Mouse (Mus musculus): ENCODE measurements around the gene Coro2b. TPM values are rescaled to one million over a fixed set of nuclear protein-coding genes. Genes with fewer than 3 reads are reported as not detected.
"Not testable (repeated sequence)": the region's sequence is repeated elsewhere in the genome, so short reads cannot be mapped to it uniquely, and the experiment has no call there.

Coro2b gene
- polyA plus RNA-seq, 1 experiment from 2014 or later: 6.9 TPM

DNA sequence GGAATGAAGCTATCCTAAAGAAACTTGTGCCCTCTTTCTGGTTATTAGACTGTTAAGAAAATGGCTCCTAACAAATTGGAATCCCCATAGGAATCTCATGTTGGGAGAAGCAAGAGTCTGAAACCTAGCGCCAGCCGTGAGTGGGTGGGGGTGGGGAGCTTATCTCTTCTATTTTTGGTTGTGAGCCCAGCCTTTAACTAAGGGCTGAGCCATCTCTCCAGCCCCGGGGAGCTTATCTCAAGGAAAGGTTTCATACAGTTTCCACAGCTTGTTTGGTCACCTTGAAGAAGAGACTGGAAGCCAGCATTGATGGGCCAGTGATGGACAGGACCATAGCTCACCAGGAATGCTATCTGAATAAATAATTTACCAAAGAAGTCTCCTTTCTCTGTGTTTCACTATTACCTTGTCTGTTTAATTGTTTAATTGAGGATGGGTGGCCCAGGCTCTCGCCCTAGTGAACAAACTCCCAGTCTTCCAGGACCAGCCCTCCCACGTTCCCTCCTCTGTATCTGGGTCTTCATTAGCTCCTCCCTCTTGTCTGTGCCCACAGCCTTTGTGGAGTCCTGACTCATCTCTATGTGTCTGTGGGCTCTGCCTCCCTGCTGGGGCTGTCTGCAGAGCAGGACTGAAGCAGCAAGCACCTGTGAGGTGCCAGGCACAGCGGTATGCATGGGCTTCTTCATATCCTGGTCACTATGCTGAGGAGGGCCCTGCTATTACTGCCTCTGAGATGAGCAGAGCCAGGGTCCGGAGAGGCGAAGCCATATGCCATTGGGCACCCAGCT is 85.1 kb downstream of the Coro2b start:
- H3K4me1 ChIP-seq (ENCODE audit: control insufficient read depth in 2 of 2, insufficient read depth in 2 of 2, low read length in 2 of 2): peaks cover 51 to 56% of the 10 kb centered on the region in 2 experiments

DNA sequence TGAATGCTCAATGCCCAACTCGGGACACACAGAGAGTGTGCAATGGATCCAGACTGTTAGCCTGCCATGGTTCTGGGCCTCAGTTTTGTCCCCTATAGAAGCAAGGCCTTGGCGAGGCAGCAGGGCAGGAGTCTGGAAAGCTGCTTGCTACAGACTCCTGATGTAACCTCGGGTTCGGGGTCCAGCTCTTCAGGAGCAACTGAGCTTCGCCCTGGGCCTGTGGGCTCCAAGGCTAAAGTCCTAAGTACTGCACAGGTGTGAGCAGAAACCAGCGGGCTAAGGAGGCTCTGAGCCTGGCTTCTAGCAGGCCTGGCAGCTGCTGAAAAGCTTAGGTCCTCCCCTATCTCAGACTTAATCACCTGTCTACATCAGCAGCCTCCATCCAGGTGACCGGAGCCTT is 86.0 kb downstream of the Coro2b start:
- peaks cover 48 to 52% of the 10 kb centered on the region in 2 experiments for H3K4me1 ChIP-seq (ENCODE audit: control insufficient read depth in 2 of 2, insufficient read depth in 2 of 2, low read length in 2 of 2)
- WGBS: 64% methylated on average over 7 of the region's 7 CpGs
- no peaks in the 10 kb centered on the region for H3K27me3 ChIP-seq (ENCODE audit: control insufficient read depth, insufficient read depth, low read length)
- H3K9ac ChIP-seq (ENCODE audit: low read length): peak overlapping the region; percentile 51; the same call in 1 of the 2 replicates
- no peak for ATAC-seq (ENCODE audit: insufficient number of reproducible peaks, insufficient read depth, low FRiP score, low read depth)
- H3K4me3 ChIP-seq (ENCODE audit: control insufficient read depth in 1 of 2, insufficient read depth in 1 of 2, low read depth in 1 of 2, low read length in 2 of 2): no peak overlapping the region
- H3K4me2 ChIP-seq (ENCODE audit: low read length): no peak overlapping the region
- no peaks in the 10 kb centered on the region for H3K36me3 ChIP-seq (ENCODE audit: control insufficient read depth, insufficient read depth, low read length)
- no peaks in the 10 kb centered on the region for H3K9me3 ChIP-seq (ENCODE audit: control insufficient read depth, low read length)
- H3K27ac ChIP-seq (replicated peaks in 1 of 2; ENCODE audit: control insufficient read depth in 1 of 2, insufficient read depth in 1 of 2, low read depth in 2 of 2, low read length in 2 of 2): peak overlapping the region; percentile 85 to 89

More for the DNA sequence above, 85.1 kb downstream of the Coro2b start:
- Histone ChIP-seq H3K4me3 (ENCODE audit: control insufficient read depth in 1 of 2, insufficient read depth in 1 of 2, low read depth in 1 of 2, low read length in 2 of 2) (no peak overlapping the region), H3K9me3 (ENCODE audit: control insufficient read depth, low read length) (no peaks in the 10 kb centered on the region), H3K36me3 (ENCODE audit: control insufficient read depth, insufficient read depth, low read length) (no peaks in the 10 kb centered on the region), H3K27me3 (ENCODE audit: control insufficient read depth, insufficient read depth, low read length) (no peaks in the 10 kb centered on the region), H3K27ac (replicated peaks in 1 of 2; ENCODE audit: control insufficient read depth in 1 of 2, insufficient read depth in 1 of 2, low read depth in 2 of 2, low read length in 2 of 2) (peak overlapping the region; percentile 85 to 89), H3K4me2 (ENCODE audit: low read length) (peak overlapping the region; percentile 35), H3K9ac (ENCODE audit: low read length) (peak overlapping the region; percentile 51)
- no peak for ATAC-seq (ENCODE audit: insufficient number of reproducible peaks, insufficient read depth, low FRiP score, low read depth)
- WGBS: 42% methylated on average over 8 of the region's 8 CpGs

DNA sequence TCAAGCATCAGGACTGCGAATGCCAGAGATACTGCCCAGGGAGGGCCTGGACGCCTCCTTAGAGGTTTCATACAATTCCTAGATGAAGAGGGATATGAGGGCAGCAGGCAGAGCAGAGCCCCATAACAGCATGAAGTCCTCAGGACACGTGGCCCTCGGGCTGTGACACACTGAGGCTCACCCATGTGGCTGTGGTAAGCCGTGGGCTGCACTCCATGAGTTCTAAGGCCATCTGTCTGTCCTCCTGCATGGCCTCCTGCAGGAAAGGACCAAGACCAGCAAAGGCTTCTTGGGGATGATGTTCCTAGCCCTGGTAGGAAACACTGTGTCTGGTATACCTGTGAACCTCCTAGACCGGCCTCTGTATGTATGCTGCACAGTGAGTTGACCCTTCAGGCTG is 86.5 kb downstream of the Coro2b start:
- Histone ChIP-seq H3K4me3 (ENCODE audit: control insufficient read depth in 1 of 2, insufficient read depth in 1 of 2, low read depth in 1 of 2, low read length in 2 of 2) (no peak overlapping the region), H3K9me3 (ENCODE audit: control insufficient read depth, low read length) (no peaks in the 10 kb centered on the region), H3K9ac (ENCODE audit: low read length) (no peak overlapping the region), H3K36me3 (ENCODE audit: control insufficient read depth, insufficient read depth, low read length) (no peaks in the 10 kb centered on the region), H3K4me1 (ENCODE audit: control insufficient read depth in 2 of 2, insufficient read depth in 2 of 2, low read length in 2 of 2) (peaks cover 42 to 47% of the 10 kb centered on the region in 2 experiments), H3K4me2 (ENCODE audit: low read length) (no peak overlapping the region), H3K27ac (replicated peaks in 1 of 2; ENCODE audit: control insufficient read depth in 1 of 2, insufficient read depth in 1 of 2, low read depth in 2 of 2, low read length in 2 of 2) (peak overlapping the region in 1 of 2 experiments; percentile 85; a peak in 2 of 4 replicates), H3K27me3 (ENCODE audit: control insufficient read depth, insufficient read depth, low read length) (no peaks in the 10 kb centered on the region)
- WGBS: 62% methylated on average over 6 of the region's 6 CpGs
- no peak for ATAC-seq (ENCODE audit: insufficient number of reproducible peaks, insufficient read depth, low FRiP score, low read depth)

DNA sequence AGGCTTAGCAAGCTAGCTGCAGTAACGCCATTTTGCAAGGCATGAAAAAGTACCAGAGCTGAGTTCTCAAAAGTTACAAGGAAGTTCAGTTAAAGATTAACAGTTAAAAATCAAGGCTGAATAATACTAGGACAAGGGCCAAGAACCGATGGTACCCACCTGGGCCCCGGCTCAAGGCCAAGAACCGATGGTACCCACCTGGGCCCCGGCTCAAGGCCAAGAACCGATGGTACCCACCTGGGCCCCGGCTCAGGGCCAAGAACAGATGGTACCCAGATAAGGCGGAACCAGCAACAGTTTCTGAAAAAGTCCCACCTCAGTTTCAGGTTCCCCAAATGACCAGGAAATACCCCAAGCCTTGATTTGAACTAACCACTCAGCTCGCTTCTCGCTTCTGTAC is 89.5 kb downstream of the Coro2b start:
- not testable (repeated sequence) for H3K36me3 ChIP-seq (ENCODE audit: control insufficient read depth, insufficient read depth, low read length); H3K27me3 ChIP-seq (ENCODE audit: control insufficient read depth, insufficient read depth, low read length); H3K4me3 ChIP-seq (ENCODE audit: control insufficient read depth in 1 of 2, insufficient read depth in 1 of 2, low read depth in 1 of 2, low read length in 2 of 2); ATAC-seq (ENCODE audit: insufficient number of reproducible peaks, insufficient read depth, low FRiP score, low read depth); H3K27ac ChIP-seq (replicated peaks in 1 of 2; ENCODE audit: control insufficient read depth in 1 of 2, insufficient read depth in 1 of 2, low read depth in 2 of 2, low read length in 2 of 2); H3K9ac ChIP-seq (ENCODE audit: low read length); H3K9me3 ChIP-seq (ENCODE audit: control insufficient read depth, low read length); H3K4me2 ChIP-seq (ENCODE audit: low read length)
- peaks cover 22 to 24% of the 10 kb centered on the region in 2 experiments for H3K4me1 ChIP-seq (ENCODE audit: control insufficient read depth in 2 of 2, insufficient read depth in 2 of 2, low read length in 2 of 2)
- 96% methylated on average over 5 of the region's 10 CpGs for WGBS

DNA sequence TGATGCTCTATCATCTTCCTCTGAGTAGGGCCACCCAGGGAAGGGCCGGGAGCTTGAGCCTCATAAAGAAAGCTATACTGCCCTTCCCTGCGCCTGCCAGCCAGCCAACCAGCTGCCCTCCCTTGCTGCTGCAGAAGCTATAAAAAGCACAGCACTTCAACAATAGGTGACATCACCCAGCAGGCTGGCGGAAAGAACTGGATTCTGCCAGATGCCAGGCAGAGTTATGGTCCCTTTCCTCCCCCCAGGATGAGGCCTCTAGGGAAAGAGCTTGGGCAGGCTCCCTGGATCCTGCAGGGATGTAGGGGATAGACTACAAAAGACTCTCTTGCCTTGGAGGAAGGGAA is 98.1 kb downstream of the Coro2b start:
- Histone ChIP-seq H3K4me1 (ENCODE audit: control insufficient read depth in 2 of 2, insufficient read depth in 2 of 2, low read length in 2 of 2) (peaks cover 28 to 36% of the 10 kb centered on the region in 2 experiments), H3K9ac (ENCODE audit: low read length) (peak overlapping the region; percentile 55), H3K36me3 (ENCODE audit: control insufficient read depth, insufficient read depth, low read length) (no peaks in the 10 kb centered on the region), H3K27me3 (ENCODE audit: control insufficient read depth, insufficient read depth, low read length) (no peaks in the 10 kb centered on the region), H3K4me3 (ENCODE audit: control insufficient read depth in 1 of 2, insufficient read depth in 1 of 2, low read depth in 1 of 2, low read length in 2 of 2) (no peak overlapping the region), H3K9me3 (ENCODE audit: control insufficient read depth, low read length) (no peaks in the 10 kb centered on the region), H3K4me2 (ENCODE audit: low read length) (peak overlapping the region; percentile 34), H3K27ac (replicated peaks in 1 of 2; ENCODE audit: control insufficient read depth in 1 of 2, insufficient read depth in 1 of 2, low read depth in 2 of 2, low read length in 2 of 2) (peak overlapping the region; percentile 93 to 97)
- peak; percentile 64 for ATAC-seq (ENCODE audit: insufficient number of reproducible peaks, insufficient read depth, low FRiP score, low read depth)
- 6% methylated on average over 3 of the region's 3 CpGs for WGBS

DNA sequence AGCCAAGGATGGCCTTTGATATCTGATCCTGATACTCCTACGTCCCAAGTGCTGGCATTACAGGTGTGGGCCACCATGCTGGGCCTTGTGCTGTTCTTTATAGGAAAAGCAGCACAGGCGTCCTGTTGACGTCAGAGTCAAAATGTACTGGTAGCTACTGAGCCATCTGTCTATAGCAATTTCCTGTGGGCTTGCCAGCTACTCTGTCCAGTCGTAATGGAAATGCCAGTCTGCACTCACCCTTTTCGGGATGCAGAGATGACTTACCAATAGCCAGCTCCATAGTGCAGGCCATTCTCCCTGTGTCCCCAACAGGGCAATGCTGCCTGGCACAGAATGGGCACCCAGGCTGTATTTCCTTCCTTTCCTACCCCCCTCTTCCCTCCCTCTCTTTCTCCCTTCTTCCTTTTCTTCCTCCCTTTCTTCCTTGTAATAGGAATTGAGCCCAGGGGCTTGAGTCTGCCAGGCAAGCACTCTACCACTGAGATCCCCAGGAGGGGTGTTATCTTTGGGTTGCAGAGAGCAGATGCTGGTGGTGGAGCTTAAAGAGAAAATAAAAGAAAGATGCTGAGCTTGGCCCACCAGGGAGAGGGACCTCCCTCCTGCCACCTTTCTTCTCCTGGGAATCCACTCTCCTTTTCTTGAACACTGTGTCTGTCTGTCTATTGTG is 98.6 kb downstream of the Coro2b start:
- H3K4me1 ChIP-seq (ENCODE audit: control insufficient read depth in 2 of 2, insufficient read depth in 2 of 2, low read length in 2 of 2): peaks cover 28 to 37% of the 10 kb centered on the region in 2 experiments
- WGBS: 65% methylated on average over 5 of the region's 5 CpGs
- peak overlapping the region; percentile 34 for H3K4me2 ChIP-seq (ENCODE audit: low read length)
- H3K36me3 ChIP-seq (ENCODE audit: control insufficient read depth, insufficient read depth, low read length): no peaks in the 10 kb centered on the region
- H3K27me3 ChIP-seq (ENCODE audit: control insufficient read depth, insufficient read depth, low read length): no peaks in the 10 kb centered on the region
- no peaks in the 10 kb centered on the region for H3K9me3 ChIP-seq (ENCODE audit: control insufficient read depth, low read length)
- peak overlapping the region; percentile 55 for H3K9ac ChIP-seq (ENCODE audit: low read length)
- H3K4me3 ChIP-seq (ENCODE audit: control insufficient read depth in 1 of 2, insufficient read depth in 1 of 2, low read depth in 1 of 2, low read length in 2 of 2): no peak overlapping the region
- no peak for ATAC-seq (ENCODE audit: insufficient number of reproducible peaks, insufficient read depth, low FRiP score, low read depth)
- H3K27ac ChIP-seq (replicated peaks in 1 of 2; ENCODE audit: control insufficient read depth in 1 of 2, insufficient read depth in 1 of 2, low read depth in 2 of 2, low read length in 2 of 2): peak overlapping the region; percentile 93 to 97

DNA sequence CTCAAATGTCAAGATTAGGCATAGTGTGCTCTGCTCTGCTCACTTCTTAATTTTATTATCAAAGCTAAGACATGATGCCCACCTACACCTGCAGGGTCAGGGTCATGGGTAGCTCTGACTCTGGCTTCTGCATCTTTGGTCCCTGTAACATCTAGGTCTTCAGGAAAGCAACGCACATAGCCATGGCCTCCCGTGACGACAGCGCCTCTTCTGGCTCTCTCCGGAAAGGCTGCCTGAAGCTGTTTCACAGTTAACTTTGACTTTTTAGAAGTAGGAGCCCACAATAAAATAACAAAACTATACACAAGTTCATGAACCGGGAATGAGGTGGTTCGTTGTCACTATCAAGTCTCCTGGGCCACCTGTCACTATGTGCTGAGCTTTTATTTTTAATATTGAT is 99.4 kb downstream of the Coro2b start:
- no peak for ATAC-seq (ENCODE audit: insufficient number of reproducible peaks, insufficient read depth, low FRiP score, low read depth)
- 86% methylated on average over 7 of the region's 7 CpGs for WGBS
- no peak overlapping the region for H3K9ac ChIP-seq (ENCODE audit: low read length)
- H3K9me3 ChIP-seq (ENCODE audit: control insufficient read depth, low read length): no peaks in the 10 kb centered on the region
- peak overlapping the region; percentile 31 to 97; a peak in 2 of 4 replicates for H3K27ac ChIP-seq (replicated peaks in 1 of 2; ENCODE audit: control insufficient read depth in 1 of 2, insufficient read depth in 1 of 2, low read depth in 2 of 2, low read length in 2 of 2)
- no peak overlapping the region for H3K4me3 ChIP-seq (ENCODE audit: control insufficient read depth in 1 of 2, insufficient read depth in 1 of 2, low read depth in 1 of 2, low read length in 2 of 2)
- no peaks in the 10 kb centered on the region for H3K36me3 ChIP-seq (ENCODE audit: control insufficient read depth, insufficient read depth, low read length)
- H3K4me1 ChIP-seq (ENCODE audit: control insufficient read depth in 2 of 2, insufficient read depth in 2 of 2, low read length in 2 of 2): peaks cover 34 to 44% of the 10 kb centered on the region in 2 experiments
- H3K27me3 ChIP-seq (ENCODE audit: control insufficient read depth, insufficient read depth, low read length): no peaks in the 10 kb centered on the region
- no peak overlapping the region for H3K4me2 ChIP-seq (ENCODE audit: low read length)

Data from heart, embryonic 14.5 days (tissue).